Mouse (Mus musculus) activated CD4-positive, CD25-positive, alpha-beta regulatory T cell, adult 4 months (primary cell): ENCODE data around the gene Mrps23. TPM values are rescaled to one million over a fixed set of nuclear protein-coding genes. Genes with fewer than 3 reads are reported as not detected.
"Not testable (repeated sequence)": the region's sequence is repeated elsewhere in the genome, so short reads cannot be mapped to it uniquely, and the experiment has no call there.

Experiments used
- ATAC-seq: one replicate; pipeline ENCODE4 v1.8.0; 2017
- polyA plus RNA-seq, 2 experiments: library from polyadenylated mRNA; unstranded; fragments of 100-300 nt; shearing (Covaris generic); gene quantifications; one replicate each; pipeline ENCODE4 v1.2.1; 2017

Mrps23 gene
- polyA plus RNA-seq, 2 experiments from 2014 or later = 96.8 to 98.7 TPM

DNA sequence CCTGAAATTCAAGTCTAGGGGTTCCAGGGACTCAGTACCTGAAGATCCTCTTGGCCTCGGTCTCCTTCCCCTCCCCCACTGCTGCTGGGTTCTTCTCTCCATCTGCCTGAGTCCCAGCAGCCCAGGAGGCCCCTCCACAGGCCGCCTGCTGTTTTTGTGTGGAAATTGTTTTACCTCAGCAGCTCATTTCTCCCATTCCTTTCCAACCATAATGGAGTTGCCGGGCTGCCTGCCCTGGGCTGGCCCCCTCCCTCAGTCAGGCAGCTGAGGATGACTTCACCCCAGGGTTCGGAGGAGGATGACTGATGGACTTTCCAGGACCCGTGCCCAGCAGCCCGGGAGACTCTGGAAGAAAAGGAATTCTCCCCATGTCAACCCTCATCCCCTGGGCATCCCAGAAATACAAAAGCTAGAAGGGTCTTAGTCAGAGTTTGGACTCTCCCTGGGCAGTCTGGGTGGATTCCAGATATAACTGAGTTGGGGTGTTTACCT is 23.7 kb upstream of the Mrps23 start:
- ATAC-seq = no peak

DNA sequence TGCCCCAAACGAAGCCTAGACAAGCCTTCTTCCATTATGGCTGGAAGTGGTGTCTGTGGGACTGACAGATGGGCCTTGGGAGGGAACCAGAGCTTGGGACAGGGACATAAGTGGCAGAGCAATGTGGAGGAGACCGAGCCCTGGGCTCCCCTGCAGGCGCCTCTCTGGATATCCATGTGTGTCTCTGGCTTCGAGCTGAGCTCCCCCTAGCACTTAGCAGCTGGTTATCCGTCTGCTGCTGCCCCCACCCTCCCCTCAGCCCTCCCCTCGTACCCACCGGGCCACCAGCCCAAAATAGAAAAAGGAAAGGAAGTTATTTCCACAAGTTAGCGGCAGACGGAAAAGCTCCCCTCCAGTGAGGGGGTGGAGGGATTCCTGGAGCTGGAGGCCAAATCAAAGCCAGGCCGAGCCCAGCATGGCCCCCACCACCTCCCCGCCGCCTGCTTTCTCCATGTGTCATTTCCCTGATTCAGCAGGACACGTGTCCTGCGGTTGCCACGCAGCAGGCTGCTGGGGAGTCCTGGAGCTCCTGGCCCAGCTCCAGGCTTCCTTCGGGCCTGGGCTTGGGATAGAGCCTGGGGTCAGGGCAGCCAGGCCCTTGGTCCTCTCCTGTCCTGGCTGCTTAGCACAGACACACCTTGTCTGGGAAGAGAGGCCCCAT is 23.1 kb upstream of the Mrps23 start:
- no peak for ATAC-seq

DNA sequence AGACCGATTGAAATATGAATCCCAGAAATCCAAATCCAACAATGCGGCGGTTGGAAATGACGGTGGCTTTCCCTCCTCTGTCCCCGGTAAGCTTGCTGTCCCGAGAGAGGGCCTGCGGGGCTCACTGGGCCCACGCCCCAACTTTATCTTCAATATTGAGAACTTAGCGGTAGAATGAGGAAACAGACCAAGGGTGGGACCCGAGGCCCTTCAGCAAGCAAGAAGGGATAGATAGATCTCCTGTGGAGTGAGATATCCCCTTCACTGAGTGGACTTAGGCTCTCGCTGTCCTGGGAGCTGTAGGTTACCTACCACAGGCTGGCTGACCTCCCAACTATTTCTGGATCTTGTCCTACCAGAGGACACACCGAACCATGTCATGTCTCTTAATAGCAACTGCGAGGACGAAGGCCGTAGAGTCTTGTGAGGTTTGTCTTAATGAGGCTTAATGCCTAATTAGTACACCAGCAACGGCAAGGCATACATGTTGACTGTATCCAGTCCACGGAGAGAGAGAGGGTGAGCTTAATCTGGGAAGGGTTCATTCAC is 19.5 kb upstream of the Mrps23 start:
- ATAC-seq = no peak

DNA sequence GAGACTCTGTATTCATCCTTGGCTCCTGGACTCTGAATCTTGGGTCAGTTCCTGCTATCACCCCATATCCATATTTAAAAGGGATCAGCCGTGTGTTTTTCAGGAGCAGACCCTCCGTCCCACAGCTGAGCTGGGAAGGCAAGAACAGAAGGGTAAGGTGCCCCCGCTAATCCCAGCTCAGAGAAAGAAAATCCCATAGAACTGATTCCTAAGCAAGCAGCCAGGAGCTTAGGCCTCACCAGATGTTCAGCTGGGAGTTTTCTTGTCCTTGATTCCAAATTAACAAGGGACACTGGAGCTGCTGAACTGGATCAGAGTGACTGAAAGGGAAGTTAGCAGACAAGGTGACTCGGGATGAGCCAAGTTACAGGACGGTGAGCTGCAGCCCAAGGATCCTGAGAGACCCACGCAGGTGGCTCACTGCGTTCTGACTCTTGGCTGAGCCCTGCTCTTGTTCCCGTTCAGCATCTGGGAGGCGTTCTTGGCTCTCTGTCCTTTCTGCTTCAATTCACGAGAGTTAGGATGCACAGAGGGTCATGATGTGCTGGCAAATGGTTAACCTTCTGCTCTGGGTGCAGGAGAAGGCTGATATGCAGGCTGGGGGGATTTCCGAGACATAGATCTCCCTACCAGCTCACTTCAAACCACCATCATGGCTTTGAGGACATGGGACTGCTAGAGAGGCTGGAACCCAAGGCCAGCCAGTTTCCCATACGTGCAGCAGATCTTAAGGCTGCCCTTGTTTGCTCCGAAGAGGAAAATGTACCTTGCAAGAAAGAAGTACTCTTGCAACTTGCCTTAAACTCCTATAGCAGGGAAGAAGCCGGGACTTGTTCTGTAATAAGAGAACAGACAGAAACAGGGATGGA is 17.9 kb upstream of the Mrps23 start:
- ATAC-seq = no peak

DNA sequence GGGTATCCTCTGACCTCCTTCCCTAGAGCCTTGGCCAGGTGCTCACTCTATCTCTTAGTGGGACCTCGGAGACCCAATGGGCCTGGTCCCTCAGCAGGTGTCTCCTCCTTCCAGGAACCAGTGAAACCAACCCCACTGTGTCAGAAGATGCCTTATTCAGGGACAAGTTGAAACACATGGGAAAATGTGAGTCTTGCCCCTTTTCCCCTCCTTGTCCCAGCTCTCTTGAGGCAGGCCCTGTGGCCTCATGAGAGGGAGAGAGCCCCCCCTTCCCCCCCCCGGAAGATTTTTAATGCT is 17.3 kb upstream of the Mrps23 start:
- ATAC-seq = no peak

DNA sequence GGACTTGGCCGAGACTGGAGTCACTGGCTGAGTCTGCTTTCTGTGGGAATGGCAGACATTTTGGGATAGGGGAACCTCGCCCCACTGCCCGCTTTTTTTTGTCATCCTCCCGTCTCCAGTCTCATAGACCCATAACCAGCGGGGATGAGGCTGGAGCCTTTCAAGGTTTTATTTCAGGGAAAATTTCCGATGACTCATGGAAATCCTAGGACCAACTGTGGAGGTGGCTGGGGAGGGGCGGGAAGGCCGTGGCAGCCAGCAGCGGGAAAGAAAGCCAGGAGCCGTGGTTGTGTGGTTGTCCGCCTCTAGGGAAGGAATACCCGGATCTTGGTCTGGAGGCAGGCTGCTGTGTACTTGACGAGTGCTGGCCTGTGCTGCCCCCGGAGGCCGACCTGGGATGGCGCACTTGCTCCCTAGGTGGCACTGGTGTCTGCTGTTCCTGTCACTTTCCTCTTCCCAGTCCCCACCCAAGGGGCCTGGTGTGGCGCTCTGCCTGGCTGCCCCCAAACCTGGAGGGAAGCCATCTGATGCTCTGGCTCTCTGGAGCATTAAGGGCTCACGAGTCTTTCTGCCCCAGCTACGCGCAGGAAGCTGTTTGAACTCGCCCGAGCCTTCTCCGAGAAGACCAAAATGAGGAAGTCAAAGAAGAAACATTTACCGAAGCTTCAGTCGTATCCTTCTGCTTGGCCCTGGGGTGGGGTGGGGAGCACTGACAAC is 16.6 kb upstream of the Mrps23 start:
- ATAC-seq = peak; percentile 89

DNA sequence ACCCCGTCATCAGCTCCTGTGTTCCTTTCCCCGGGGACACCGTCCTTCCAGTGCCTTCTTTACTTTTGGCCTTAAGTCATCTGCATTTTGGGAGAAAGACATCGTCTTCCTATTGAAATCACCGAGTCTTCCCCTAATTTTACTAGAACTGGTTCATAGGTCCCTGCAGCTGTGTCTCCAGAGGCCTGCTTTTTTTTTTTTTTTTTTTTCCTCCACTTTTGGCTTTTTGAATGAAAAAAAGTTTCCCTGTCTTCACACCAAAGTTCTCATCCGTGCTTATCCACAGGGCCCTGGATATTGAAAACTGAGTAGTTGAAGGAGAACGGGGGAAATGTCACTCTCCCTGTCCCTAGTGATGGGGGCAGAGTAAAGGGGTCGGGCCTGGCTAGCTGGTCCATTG is 16.0 kb upstream of the Mrps23 start:
- no peak for ATAC-seq

DNA sequence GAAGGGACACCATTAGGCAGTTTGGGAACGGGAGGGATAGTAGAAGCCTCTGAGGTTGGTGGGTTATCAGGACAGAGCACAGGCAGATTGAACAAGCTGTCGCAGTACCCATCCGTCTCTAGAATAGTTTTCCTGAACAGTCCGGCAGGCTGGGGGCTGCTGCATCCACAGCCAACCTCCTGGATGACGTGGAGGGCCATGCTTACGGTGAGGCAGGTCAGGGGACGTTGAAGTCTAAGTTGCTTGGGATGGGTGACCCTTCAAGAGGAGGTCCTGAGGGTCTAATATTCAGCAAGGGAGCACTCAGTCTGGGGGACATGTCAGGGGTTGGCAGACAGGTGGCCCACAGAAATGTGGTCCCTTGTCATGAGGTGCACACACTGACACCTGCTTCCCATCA is 15.6 kb upstream of the Mrps23 start:
- no peak for ATAC-seq

DNA sequence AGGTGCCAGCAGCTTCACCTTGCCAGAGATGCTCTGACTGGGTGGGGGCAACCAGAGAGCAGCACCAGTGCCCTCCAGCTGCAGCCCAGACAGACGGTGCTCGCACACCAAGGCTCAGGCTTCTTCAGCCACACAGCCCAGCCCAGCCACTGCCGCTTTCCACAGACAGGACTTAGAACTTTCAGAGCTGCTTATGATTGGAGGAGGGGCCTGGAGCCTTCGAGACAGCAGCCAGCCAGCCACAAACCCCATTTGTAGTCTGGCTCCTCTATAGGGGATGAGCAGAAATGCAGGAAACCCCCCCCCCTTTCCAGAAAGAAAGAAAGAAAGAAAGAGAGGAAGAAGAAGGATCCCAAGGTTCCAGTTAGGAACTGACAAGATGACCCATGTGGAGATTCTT is 11.6 kb upstream of the Mrps23 start:
- peak; percentile 44 for ATAC-seq

DNA sequence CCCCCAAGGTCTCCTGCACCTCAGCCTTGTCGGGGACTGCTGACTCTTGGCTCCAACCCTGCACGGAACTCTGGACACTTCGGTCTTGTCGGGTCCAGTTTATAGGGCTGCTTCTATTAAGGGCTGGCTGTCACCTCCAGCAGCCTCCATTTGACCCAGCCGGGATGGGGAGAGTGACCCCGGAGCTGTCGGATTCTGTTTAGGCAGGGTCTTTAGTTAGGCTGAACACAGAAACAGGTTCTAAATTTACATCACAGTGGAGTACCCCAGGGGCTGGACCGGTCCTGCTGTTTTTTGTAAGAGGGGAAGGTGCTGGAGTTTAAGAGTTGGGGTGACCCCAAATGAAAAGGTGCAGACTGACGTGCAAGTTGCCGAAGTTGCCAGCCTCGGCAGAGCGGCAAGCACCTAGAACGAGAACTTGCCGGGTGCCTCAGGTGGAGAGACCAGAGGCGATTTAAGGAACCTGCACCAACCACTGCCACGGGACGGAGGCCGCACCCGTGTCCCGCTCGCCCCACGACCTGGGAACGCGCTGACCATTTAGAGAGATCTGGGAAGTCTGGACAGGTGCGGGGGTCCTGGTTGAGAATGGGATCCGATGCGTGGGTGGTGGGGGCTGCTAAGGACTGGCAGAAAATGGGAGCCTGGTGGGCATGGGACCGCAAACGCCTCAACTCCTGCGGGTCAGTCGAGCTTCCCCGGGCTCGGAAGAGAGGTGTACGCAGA is 10.9 kb upstream of the Mrps23 start:
- ATAC-seq = no peak

DNA sequence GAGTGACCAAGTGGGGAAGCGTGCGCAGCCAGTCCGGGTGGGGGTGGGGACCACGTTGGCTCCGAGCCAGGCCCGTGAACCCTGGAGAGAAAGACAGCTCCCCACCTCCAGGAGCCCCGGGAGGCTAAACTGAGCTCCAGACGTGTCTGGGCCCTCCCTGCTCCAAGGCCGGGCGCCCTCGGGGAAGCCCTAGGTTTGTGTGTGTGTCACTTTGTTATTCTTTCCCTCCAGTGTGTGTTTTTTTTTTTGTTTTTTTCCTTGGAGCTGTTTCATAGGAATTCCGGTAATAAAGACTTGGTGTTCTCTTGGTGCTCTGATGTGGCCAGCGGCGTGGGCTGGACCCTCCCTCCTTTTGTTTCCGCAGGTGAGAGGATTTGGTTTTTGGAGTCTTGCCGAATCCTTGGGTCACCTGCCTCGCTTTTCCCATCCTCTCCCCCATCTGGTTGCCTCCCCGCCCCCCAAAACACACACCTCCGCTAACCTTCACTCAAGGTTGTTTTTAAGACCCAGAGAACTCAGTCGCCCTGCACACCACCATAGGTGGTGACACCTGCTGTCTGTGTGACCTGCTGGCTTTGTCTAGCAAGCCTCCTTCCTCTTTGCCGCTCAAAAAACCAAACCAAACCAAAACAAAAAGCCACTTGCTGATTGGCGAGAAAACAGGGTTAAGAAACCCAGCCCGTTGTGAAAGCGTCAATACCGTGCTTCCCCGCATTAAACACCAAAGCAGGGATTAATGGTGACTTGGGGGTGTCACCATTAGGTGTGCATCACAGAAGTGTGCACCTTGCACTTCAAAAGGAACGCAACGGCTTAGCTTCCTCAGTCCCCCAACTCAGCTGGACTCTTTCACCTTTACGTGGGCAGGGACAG is 10.1 kb upstream of the Mrps23 start:
- ATAC-seq = peak; percentile 63

DNA sequence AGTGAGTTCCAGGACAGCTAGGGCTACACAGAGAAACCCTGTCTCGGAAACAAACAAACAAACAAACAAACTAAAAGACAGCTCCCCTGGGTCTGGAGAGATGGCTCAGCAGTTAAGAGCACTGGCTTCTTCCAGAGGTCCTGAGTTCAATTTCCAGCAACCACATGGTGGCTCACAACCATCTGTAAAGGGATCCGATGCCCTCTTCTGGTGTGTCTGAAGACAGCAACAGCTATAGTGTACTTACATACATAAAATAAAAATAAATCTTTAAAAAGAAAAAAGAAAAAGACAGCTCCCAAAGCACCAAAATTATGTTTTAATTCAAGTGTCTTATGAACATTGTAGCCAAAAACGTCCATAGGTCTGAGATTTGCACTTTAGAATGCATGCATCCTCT is 8.5 kb upstream of the Mrps23 start:
- not testable (repeated sequence) for ATAC-seq

DNA sequence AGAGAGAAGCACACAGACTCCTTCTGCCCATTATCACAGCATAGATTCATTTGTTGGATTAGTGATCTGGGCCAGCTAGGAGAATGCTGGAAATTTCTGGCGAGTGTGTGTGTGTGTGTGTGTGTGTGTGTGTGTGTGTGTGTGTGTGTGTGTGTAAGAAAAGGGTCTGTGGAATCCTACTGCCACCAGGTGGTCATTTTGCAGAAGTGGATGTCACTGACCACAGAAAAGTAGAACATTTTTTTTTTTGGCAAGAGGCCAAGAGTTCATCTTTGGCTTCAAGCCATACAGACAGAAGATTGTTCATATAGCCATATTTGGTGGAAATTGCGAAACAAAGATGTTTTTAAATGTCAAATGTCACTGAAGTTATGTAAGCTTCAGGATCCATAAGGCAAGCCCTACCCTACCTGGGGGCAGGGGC is 7.0 kb upstream of the Mrps23 start:
- ATAC-seq = no peak

DNA sequence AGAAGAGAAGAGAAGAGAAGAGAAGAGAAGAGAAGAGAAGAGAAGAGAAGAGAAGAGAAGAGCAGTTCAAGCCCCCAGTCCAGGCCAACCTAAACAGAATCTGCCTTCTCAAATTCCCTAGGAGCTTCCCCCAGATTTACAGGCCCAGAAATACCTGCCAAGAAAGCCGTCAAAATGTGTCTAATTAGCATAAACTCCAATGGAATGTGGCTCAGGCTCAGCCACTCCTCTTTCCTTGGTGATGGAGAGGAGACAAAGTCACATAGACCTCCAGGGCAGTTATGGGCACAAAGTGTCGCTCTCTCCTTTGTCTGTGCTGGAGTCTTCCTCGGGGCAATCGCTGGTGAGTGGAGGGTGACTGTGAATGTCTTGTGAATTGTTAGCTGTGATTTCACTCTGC is 6.0 kb upstream of the Mrps23 start:
- ATAC-seq = no peak

DNA sequence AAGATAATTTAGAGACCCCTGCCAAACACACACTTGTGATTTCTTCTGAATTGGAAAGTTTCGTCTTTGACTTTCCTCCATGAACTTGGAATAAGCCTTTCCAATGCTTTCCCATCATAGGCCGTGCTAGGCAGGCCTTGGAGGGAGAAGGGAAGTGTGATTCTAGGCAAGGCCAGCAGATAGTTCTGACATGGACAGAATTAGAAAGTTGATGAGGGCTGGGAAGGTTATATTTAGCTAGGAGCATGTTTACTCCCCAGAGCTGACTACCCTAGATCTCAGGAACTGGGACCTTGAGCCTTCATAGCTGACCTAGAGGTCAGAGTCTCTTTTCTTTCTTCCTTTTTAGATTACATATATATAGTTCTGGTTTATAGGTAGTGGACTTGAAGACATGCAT is 3.0 kb upstream of the Mrps23 start:
- no peak for ATAC-seq

DNA sequence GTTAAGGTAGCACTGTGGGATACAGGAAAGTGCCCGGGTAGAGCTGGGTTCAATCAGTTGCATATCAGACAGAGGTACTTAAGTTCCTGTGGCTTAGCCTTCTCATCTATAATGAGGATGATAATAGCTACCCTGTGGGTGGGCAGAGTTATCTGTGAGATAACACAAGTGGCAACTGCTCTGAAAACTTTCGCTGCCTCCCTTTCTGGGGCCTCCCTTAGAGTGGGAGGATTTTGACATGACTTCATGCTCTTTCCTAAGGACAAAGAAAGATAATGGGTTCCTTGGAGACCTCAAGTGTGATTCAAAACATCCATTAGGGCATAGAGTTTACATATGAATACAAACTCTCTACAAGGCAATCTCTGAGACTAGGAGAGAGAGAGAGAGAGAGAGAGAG is 2.1 kb upstream of the Mrps23 start:
- ATAC-seq = no peak

DNA sequence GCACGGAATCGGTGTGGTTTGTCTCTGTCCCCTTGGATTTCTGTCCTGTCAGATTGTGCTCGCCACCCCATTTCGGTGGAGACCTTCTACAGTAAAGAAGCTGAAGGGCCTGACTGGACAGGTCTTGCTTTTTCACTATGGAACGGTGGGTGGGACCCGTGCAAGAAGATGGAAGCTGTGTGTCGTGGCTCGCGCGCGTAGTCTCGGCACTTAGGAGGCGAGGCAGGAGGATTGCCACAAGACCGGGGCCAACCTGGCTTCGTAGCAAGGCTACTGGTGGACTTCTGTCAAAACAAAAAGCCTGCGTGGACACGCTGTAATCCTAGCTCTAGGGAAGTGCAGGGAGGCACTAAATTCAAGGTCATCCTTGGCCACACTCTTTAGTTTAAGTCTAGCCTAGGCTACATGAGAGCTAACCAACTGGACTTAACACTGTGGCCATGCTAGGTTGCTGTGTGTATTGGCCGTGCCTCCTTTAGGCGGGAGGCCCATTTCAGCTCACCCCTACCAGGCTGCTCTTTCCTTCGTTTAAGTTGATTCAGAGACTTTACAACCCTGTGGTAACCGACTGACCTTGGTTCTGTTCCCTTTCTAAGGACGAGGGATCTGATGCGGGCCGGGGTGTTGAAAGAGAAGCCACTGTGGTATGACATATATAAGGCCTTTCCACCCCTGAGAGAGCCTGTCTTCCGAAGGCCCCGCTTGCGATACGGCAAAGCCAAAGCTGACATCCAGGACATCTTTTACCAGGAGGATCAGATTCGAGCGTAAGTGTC is 593 bp downstream of the Mrps23 start:
- ATAC-seq = peak; percentile 1

DNA sequence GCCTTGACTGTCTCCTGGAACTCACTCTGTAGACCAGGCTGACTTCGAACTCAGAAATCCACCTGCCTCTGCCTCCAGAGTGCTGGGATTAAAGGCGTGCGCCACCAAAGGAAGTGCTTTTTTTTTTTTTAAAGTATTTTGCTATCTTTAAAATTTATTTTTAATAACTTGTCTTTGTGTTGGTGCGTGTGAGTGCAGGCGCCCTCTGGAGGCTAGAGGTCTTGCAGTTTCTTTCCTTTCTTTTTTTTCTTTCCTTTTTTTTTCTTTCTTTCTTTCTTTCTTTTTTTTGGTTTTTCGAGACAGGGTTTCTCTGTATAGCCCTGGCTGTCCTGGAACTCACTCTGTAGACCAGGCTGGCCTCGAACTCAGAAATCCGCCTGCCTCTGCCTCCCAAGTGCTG is 2.4 kb downstream of the Mrps23 start:
- not testable (repeated sequence) for ATAC-seq

DNA sequence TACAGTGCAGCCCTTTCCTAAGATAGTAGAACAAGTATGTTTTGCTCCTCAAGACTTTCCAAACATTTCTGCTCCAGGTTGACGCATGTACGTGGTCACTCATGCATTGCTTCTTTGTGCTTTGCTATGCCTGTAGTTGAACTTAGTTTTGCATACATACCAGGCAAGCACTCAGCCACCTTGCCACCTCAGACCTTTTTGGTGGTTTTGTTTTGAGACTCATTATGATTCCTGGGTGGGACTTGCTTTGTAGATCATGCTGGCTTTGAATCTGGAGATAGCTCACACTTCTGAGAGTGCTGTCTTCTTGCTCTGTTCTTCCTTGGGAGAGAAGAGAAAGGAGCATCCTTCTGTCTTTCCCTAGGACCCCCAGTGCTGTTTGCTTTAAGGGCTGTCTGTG is 3.5 kb downstream of the Mrps23 start:
- ATAC-seq = no peak

DNA sequence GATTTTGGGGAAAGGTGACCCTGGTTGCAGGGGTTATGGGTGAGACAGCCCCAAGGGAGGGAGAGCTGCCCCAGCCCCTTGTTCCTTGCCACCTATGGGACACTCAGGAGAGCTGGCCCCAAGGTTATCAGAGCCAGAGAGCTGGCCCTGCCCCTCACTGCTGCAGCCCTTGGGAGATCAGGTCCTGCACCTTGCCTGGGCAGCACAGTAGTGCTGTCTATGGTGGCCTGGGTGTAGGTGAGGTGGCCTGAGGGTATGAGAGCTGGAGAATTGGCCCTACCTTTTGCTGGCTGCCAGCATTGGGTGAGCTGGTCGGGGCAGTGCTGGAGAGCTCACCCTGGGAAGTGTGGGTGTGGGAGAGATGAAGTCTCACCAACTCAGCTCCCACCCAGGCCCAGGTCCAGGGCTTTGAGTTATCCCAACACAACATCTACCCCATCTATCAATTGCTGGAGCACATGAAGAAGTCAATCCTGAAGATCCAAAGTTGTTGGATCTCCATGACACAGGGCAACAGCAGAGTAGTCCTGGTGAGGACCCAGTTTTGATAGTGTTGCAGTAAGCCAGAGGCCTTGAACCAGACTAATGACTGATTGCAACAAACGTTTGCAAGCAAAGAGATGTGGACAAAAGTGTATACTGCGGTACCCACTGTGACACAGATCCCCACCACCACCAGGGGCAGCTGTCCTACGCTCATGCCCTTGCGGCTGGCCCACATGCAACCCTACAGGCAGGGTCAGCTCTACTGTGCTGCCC is 7.8 kb downstream of the Mrps23 start:
- ATAC-seq = no peak
